Mouse (Mus musculus) kidney, postnatal 10 days (tissue): ENCODE measurements around the gene Enpep.

Source experiments
- DNase-seq: peaks from one replicate; pipeline ENCODE4 v3.0.0; 2021; ENCODE audit warnings: mixed read lengths

Gene Enpep

GRCm38 (mm10) chr3:129311951-129312350, 20.6 kb downstream of the Enpep start:
- DNase-seq = no peak

- DNase-seq = no peak
These were observed 22.6 kb downstream of the Enpep start for GRCm38 (mm10) chr3:129309926-129310325.

- DNase-seq = no peak
These were observed 23.6 kb downstream of the Enpep start for GRCm38 (mm10) chr3:129308876-129309275.

GRCm38 (mm10) chr3:129308102-129308752, 24.3 kb downstream of the Enpep start:
- DNase-seq = no peak

GRCm38 (mm10) chr3:129303941-129304340, 28.6 kb downstream of the Enpep start:
- peak; percentile 55 for DNase-seq

- no peak for DNase-seq
These were observed 32.6 kb downstream of the Enpep start for GRCm38 (mm10) chr3:129299874-129300273.

DNA sequence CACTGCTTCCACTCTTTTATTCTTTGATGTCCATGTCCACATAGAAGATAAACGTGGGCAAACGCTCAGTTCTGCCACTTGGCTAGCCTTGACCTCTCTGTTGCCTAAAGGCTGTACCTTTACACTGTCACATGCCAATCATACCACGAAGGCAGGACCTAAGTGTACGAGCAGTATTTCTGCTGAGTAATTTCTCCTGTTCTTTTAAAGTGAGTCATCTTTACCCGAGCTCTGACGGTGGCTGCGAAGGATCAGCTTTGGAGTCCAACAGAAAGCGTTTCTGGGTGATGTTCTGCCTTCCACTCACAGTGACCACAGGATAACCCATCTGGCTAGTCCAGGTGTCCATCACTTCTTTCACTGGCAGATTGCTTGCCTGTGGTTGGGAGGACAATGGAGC, 33.9 kb downstream of the Enpep start:
- DNase-seq = no peak

- peak; percentile 60 for DNase-seq
These were observed 35.5 kb downstream of the Enpep start for GRCm38 (mm10) chr3:129296994-129297393.

GRCm38 (mm10) chr3:129295883-129296282, 36.6 kb downstream of the Enpep start:
- peak; percentile 17 for DNase-seq

- DNase-seq = peak; percentile 31
These were observed 43.0 kb downstream of the Enpep start for GRCm38 (mm10) chr3:129289536-129289935.

- DNase-seq = peak; percentile 24
These were observed 45.4 kb downstream of the Enpep start for GRCm38 (mm10) chr3:129287140-129287539.

DNA sequence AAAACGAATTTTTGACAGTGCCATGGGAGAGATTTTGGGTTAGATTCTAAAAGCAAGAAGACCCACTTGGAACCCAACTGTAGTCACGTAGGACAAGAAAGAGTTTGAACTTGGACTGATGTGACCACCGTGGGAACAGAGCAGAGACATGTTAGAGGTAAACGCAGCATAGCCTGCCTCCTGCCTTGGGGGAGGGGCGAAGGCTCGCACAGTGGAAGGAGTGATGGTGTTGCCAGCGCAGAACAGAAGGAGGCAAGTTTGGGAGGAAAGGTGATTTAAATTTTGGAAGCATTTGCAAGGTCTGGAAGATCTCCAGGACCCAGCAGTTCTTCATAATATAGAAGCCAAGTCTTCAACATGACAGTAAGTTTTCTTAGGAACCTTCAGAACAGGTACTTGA, 46.1 kb downstream of the Enpep start:
- DNase-seq = no peak

GRCm38 (mm10) chr3:129284326-129284725, 48.2 kb downstream of the Enpep start:
- DNase-seq = no peak

- no peak for DNase-seq
These were observed 53.1 kb downstream of the Enpep start for GRCm38 (mm10) chr3:129279441-129279840.

DNA sequence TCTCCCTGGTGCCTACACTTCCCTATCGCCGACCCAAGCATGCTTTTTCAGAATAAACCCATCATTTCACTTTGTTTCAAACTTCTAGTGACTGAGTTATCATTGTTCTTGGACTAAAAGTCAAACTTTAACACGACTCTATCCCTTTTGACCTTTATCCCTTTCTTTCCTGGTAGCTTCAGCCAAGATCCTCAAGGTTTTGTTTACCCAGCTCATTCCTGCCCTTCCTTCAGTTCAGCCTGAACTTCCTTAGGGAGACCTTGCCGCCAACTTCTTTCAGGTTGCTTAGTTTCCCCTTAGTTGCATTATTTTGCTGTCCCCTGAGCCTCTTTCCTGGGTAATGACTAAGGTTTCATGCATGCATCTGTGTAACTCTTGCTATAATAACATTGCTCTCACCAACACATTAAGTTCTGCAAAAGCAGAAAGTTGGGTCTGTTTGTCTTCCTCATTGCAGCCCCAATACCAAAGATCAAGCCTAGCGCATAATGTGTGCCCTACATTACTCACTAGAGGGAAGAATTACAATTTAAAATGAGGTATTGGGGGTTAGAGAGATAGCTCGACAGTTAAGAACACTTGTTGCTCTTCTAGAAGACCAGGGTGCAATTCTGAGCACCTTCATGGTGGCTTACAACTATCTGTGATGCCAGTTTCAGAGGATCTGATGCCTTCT, 59.2 kb downstream of the Enpep start:
- no peak for DNase-seq

DNA sequence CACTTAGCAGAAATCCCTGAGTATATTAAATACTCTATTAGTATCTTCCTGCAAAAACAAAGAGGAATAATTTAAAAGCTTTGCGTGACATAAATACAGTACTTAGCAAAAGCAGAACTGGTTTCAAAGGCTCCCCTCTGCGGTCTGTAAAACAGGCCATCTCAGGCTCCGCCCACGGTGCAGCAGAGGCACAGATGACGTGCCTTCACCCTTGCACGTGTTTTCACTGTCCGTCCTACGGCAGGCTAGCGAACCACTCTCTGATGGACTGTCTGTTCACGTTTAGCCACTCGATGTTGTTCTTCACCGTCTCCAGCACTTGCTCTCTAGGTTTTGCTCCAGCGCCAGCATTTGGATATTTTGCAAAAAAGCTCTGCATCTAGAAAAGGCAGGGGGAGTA, 62.5 kb downstream of the Enpep start:
- peak; percentile 15 for DNase-seq

GRCm38 (mm10) chr3:129268886-129269683, 63.4 kb downstream of the Enpep start:
- DNase-seq = no peak

GRCm38 (mm10) chr3:129258497-129258896, 74.0 kb downstream of the Enpep start:
- no peak for DNase-seq

DNA sequence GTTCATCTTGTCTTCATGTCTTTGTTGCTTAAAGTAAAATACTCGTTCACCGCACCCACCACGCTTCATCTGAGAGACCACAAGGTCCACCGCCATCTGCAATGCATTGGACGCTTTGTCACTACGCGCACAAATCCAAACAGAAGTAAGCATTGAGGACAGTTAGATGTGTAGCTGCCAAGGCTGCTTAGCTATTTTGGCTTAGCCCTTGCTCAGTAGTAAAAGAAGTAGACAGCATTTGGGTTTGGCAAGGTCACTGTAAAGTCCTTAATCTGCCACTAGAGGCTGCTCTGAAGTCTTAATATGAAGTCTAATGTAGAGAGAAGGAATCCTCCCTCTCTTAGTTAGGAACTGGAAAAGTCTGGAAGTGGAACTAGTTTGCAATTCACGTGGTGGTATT, 75.8 kb downstream of the Enpep start:
- no peak for DNase-seq

- DNase-seq = peak; percentile 12
These were observed 76.2 kb downstream of the Enpep start for GRCm38 (mm10) chr3:129256283-129256682.

- DNase-seq = peak; percentile 15
These were observed 78.3 kb downstream of the Enpep start for GRCm38 (mm10) chr3:129254246-129254645.

GRCm38 (mm10) chr3:129250997-129251396, 81.5 kb downstream of the Enpep start:
- DNase-seq = no peak

GRCm38 (mm10) chr3:129238664-129239258, 93.8 kb downstream of the Enpep start:
- DNase-seq = no peak
